Mouse (Mus musculus) heart, postnatal 0 days (tissue): Measurements from ENCODE around the gene Dusp22.

Source experiments
- CTCF ChIP-seq: IDR thresholded peaks from 2 replicates; pipeline ENCODE4 v1.5.1; 2016; ENCODE audit warnings: antibody characterized with exemption, control low read depth, low read depth
- EP300 ChIP-seq: IDR thresholded peaks from 2 replicates; pipeline ENCODE4 v1.6.1; 2016; ENCODE audit warnings: antibody characterized with exemption, low read depth

DNA sequence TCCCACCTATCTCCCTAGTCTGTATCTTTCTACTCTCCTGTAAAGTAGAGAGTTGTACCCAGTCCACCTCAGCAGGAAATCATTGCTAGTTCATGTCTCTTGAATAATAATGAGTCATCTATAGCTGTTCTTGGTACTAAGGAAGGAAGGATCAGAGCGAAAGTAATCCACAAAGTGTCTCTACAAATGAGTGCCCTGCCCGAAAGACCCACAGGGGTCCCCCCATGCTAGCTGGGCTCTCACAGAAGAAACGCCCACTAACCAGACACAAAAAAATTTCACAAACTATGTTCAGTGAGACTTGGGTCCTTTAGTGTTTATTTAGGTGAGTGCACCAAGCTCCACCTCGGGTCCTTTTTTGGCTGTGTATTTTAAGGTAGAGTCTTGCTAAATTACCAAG is 94.3 kb downstream of the Dusp22 start:
- TF ChIP-seq CTCF (no peak), EP300 (no peak)
